Mouse (Mus musculus): ENCODE measurements around the gene Cldn10.
"Not testable (repeated sequence)": the region's sequence is repeated elsewhere in the genome, so short reads cannot be mapped to it uniquely, and the experiment has no call there.

Gene Cldn10

GRCm38 (mm10) chr14:118787621-118788020, at the start of gene Cldn10:
TSS of gene Cldn10 (plus strand) at chr14:118787908.
- no peak for DNase-seq (ENCODE audit: low spot score)

GRCm38 (mm10) chr14:118741780-118742179, 45.9 kb upstream of the Cldn10 start:
- no peak for DNase-seq (ENCODE audit: low spot score)

GRCm38 (mm10) chr14:118742862-118743261, 44.8 kb upstream of the Cldn10 start:
- DNase-seq (ENCODE audit: low spot score): no peak

- DNase-seq (ENCODE audit: low spot score): no peak
Measured at GRCm38 (mm10) chr14:118749068-118749467, 38.6 kb upstream of the Cldn10 start.

- DNase-seq (ENCODE audit: low spot score): no peak
Measured at GRCm38 (mm10) chr14:118749715-118750114, 38.0 kb upstream of the Cldn10 start.

GRCm38 (mm10) chr14:118750505-118751192, 37.1 kb upstream of the Cldn10 start:
- DNase-seq (ENCODE audit: low spot score): no peak

GRCm38 (mm10) chr14:118751193-118751753, 36.4 kb upstream of the Cldn10 start:
- DNase-seq (ENCODE audit: low spot score): no peak

GRCm38 (mm10) chr14:118756015-118756414, 31.7 kb upstream of the Cldn10 start:
- no peak for DNase-seq (ENCODE audit: low spot score)

GRCm38 (mm10) chr14:118756566-118756965, 31.1 kb upstream of the Cldn10 start:
- no peak for DNase-seq (ENCODE audit: low spot score)

GRCm38 (mm10) chr14:118763362-118763761, 24.3 kb upstream of the Cldn10 start:
- not testable (repeated sequence) for DNase-seq (ENCODE audit: low spot score)

- DNase-seq (ENCODE audit: low spot score): no peak
Measured at GRCm38 (mm10) chr14:118763917-118764495, 23.7 kb upstream of the Cldn10 start.

- DNase-seq (ENCODE audit: low spot score): no peak
Measured at GRCm38 (mm10) chr14:118765306-118765705, 22.4 kb upstream of the Cldn10 start.

GRCm38 (mm10) chr14:118765951-118766350, 21.8 kb upstream of the Cldn10 start:
- no peak for DNase-seq (ENCODE audit: low spot score)

GRCm38 (mm10) chr14:118766368-118766767, 21.3 kb upstream of the Cldn10 start:
- DNase-seq (ENCODE audit: low spot score): no peak

- DNase-seq (ENCODE audit: low spot score): peak; percentile 86
Measured at GRCm38 (mm10) chr14:118767673-118768353, 19.9 kb upstream of the Cldn10 start.

- DNase-seq (ENCODE audit: low spot score): no peak
Measured at GRCm38 (mm10) chr14:118768354-118768713, 19.4 kb upstream of the Cldn10 start.

GRCm38 (mm10) chr14:118773668-118774067, 14.0 kb upstream of the Cldn10 start:
- no peak for DNase-seq (ENCODE audit: low spot score)

- DNase-seq (ENCODE audit: low spot score): no peak
Measured at GRCm38 (mm10) chr14:118774507-118775428, 12.9 kb upstream of the Cldn10 start.

- no peak for DNase-seq (ENCODE audit: low spot score)
Measured at GRCm38 (mm10) chr14:118775554-118775953, 12.2 kb upstream of the Cldn10 start.

- no peak for DNase-seq (ENCODE audit: low spot score)
Measured at GRCm38 (mm10) chr14:118776372-118776771, 11.3 kb upstream of the Cldn10 start.

- DNase-seq (ENCODE audit: low spot score): no peak
Measured at GRCm38 (mm10) chr14:118777478-118777877, 10.2 kb upstream of the Cldn10 start.

GRCm38 (mm10) chr14:118781601-118782000, 6.1 kb upstream of the Cldn10 start:
- DNase-seq (ENCODE audit: low spot score): no peak

All from layer of hippocampus, adult 9-10 months (tissue).